Mouse (Mus musculus): Measurements from ENCODE around the gene Whrn. TPM values are rescaled to one million over a fixed set of nuclear protein-coding genes. Genes with fewer than 3 reads are reported as not detected.

The Whrn gene
- polyA plus RNA-seq, 1 experiment from 2014 or later: 4.7 TPM

DNA sequence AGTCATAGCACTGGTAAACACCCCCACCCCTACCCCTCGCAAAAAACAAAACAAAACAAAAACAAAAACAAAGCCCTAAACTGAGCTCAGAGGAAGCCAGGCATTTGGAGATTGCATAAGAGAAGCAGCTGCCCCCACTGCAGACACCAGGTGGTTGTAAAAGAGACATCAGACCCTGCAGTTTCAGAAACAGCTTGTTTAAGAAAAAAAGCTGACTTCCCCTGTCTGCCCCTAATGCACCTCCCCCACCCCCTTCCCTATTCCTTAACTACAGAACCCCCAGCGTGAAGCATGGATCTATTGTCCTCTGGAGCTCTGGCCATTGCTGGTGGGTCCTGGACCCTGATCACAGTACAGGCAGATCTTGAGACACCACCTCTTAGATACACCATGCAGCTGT, 21.4 kb downstream of the Whrn start:
- H3K27me3 ChIP-seq (ENCODE audit: control insufficient read depth, insufficient read depth, low read length): no peaks in the 10 kb centered on the region
- H3K4me1 ChIP-seq (ENCODE audit: control insufficient read depth, insufficient read depth, low read length): peaks cover 8% of the 10 kb centered on the region; the same call in 1 of the 2 replicates
- no peak overlapping the region for H3K4me2 ChIP-seq
- ATAC-seq (replicated peaks; ENCODE audit: insufficient number of reproducible peaks, low FRiP score, low TSS enrichment): no peak
- H3K27ac ChIP-seq (ENCODE audit: low read depth, low read length): no peak overlapping the region
- no peaks in the 10 kb centered on the region for H3K9me3 ChIP-seq (replicated peaks; ENCODE audit: control insufficient read depth, low read length)
- no peak overlapping the region for H3K9ac ChIP-seq (ENCODE audit: low read depth, low read length)
- H3K4me3 ChIP-seq (ENCODE audit: low read depth, low read length): no peak overlapping the region
- 30% methylated on average over 2 of the region's 2 CpGs for WGBS (ENCODE audit: insufficient replicate concordance)
- H3K36me3 ChIP-seq (ENCODE audit: control insufficient read depth, insufficient read depth, low read length): no peaks in the 10 kb centered on the region

GRCm38 (mm10) chr4:63467338-63467737, 28.5 kb downstream of the Whrn start:
- H3K27ac ChIP-seq (ENCODE audit: low read depth, low read length): peak overlapping the region; percentile 24; the same call in 1 of the 2 replicates
- 0 out of 2 replicates have a peak overlapping the region, but pooled peaks have one; percentile 25 for H3K9ac ChIP-seq (ENCODE audit: low read depth, low read length)
- 0 out of 2 replicates have a peak, but pooled peaks cover 3% of the 10 kb centered on the region for H3K9me3 ChIP-seq (replicated peaks; ENCODE audit: control insufficient read depth, low read length)
- peak; percentile 67 for ATAC-seq (replicated peaks; ENCODE audit: insufficient number of reproducible peaks, low FRiP score, low TSS enrichment)
- H3K4me2 ChIP-seq: peak overlapping the region; percentile 36
- no peaks in the 10 kb centered on the region for H3K27me3 ChIP-seq (ENCODE audit: control insufficient read depth, insufficient read depth, low read length)
- H3K36me3 ChIP-seq (ENCODE audit: control insufficient read depth, insufficient read depth, low read length): no peaks in the 10 kb centered on the region
- H3K4me1 ChIP-seq (ENCODE audit: control insufficient read depth, insufficient read depth, low read length): peaks cover 18% of the 10 kb centered on the region
- no peak overlapping the region for H3K4me3 ChIP-seq (ENCODE audit: low read depth, low read length)
- 22% methylated on average over 7 of the region's 10 CpGs for WGBS (ENCODE audit: insufficient replicate concordance)

DNA sequence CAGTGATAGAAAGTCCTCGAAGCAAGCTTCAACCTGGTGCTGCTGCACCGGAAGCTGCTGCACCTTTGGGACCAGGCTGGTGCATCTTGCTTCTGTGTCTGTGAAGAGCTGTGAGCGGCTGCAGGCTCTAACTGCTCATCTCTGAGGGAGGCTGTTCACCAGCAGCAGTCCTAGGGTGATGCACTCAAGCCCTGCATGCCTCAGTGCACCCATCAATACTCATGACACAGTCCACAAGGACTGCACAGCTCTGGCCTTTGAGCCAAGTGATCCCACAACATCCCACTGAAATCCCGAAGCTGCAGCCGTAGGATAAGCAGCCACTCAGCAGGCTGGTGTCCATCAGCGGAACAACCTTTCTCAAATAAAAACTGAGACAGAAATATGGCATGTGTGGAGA, 29.6 kb downstream of the Whrn start:
- Histone ChIP-seq H3K4me3 (ENCODE audit: low read depth, low read length) (no peak overlapping the region), H3K27ac (ENCODE audit: low read depth, low read length) (no peak overlapping the region), H3K4me1 (ENCODE audit: control insufficient read depth, insufficient read depth, low read length) (peaks cover 18% of the 10 kb centered on the region), H3K4me2 (no peak overlapping the region), H3K36me3 (ENCODE audit: control insufficient read depth, insufficient read depth, low read length) (no peaks in the 10 kb centered on the region), H3K9me3 (replicated peaks; ENCODE audit: control insufficient read depth, low read length) (0 out of 2 replicates have a peak, but pooled peaks cover 3% of the 10 kb centered on the region), H3K27me3 (ENCODE audit: control insufficient read depth, insufficient read depth, low read length) (no peaks in the 10 kb centered on the region), H3K9ac (ENCODE audit: low read depth, low read length) (no peak overlapping the region)
- no peak for ATAC-seq (replicated peaks; ENCODE audit: insufficient number of reproducible peaks, low FRiP score, low TSS enrichment)
- 72% methylated on average over 6 of the region's 6 CpGs for WGBS (ENCODE audit: insufficient replicate concordance)

GRCm38 (mm10) chr4:63460876-63461525, 34.8 kb downstream of the Whrn start:
- Histone ChIP-seq H3K9me3 (replicated peaks; ENCODE audit: control insufficient read depth, low read length) (no peaks in the 10 kb centered on the region), H3K36me3 (ENCODE audit: control insufficient read depth, insufficient read depth, low read length) (no peaks in the 10 kb centered on the region), H3K27me3 (ENCODE audit: control insufficient read depth, insufficient read depth, low read length) (no peaks in the 10 kb centered on the region), H3K9ac (ENCODE audit: low read depth, low read length) (no peak overlapping the region), H3K4me1 (ENCODE audit: control insufficient read depth, insufficient read depth, low read length) (peaks cover 7% of the 10 kb centered on the region), H3K4me3 (ENCODE audit: low read depth, low read length) (no peak overlapping the region), H3K4me2 (no peak overlapping the region), H3K27ac (ENCODE audit: low read depth, low read length) (no peak overlapping the region)
- WGBS (ENCODE audit: insufficient replicate concordance): 83% methylated on average over 7 of the region's 7 CpGs
- ATAC-seq (replicated peaks; ENCODE audit: insufficient number of reproducible peaks, low FRiP score, low TSS enrichment): no peak

GRCm38 (mm10) chr4:63459141-63459789, 36.5 kb downstream of the Whrn start:
- Histone ChIP-seq H3K9me3 (replicated peaks; ENCODE audit: control insufficient read depth, low read length) (no peaks in the 10 kb centered on the region), H3K4me2 (peak overlapping the region; percentile 5; the same call in 1 of the 2 replicates), H3K27ac (ENCODE audit: low read depth, low read length) (no peak overlapping the region), H3K4me1 (ENCODE audit: control insufficient read depth, insufficient read depth, low read length) (peaks cover 7% of the 10 kb centered on the region), H3K36me3 (ENCODE audit: control insufficient read depth, insufficient read depth, low read length) (no peaks in the 10 kb centered on the region), H3K9ac (ENCODE audit: low read depth, low read length) (no peak overlapping the region; the same call in 1 of the 2 replicates), H3K27me3 (ENCODE audit: control insufficient read depth, insufficient read depth, low read length) (no peaks in the 10 kb centered on the region), H3K4me3 (ENCODE audit: low read depth, low read length) (no peak overlapping the region)
- 32% methylated on average over 16 of the region's 16 CpGs for WGBS (ENCODE audit: insufficient replicate concordance)
- ATAC-seq (replicated peaks; ENCODE audit: insufficient number of reproducible peaks, low FRiP score, low TSS enrichment): no peak

- H3K9me3 ChIP-seq (replicated peaks; ENCODE audit: control insufficient read depth, low read length): no peaks in the 10 kb centered on the region
- H3K27ac ChIP-seq (ENCODE audit: low read depth, low read length): no peak overlapping the region
- WGBS (ENCODE audit: insufficient replicate concordance): 58% methylated on average over 5 of the region's 5 CpGs
- H3K9ac ChIP-seq (ENCODE audit: low read depth, low read length): no peak overlapping the region
- H3K36me3 ChIP-seq (ENCODE audit: control insufficient read depth, insufficient read depth, low read length): no peaks in the 10 kb centered on the region
- peaks cover 12% of the 10 kb centered on the region for H3K4me1 ChIP-seq (ENCODE audit: control insufficient read depth, insufficient read depth, low read length)
- no peak for ATAC-seq (replicated peaks; ENCODE audit: insufficient number of reproducible peaks, low FRiP score, low TSS enrichment)
- H3K27me3 ChIP-seq (ENCODE audit: control insufficient read depth, insufficient read depth, low read length): no peaks in the 10 kb centered on the region
- H3K4me3 ChIP-seq (ENCODE audit: low read depth, low read length): no peak overlapping the region
- H3K4me2 ChIP-seq: no peak overlapping the region
Observed at GRCm38 (mm10) chr4:63456547-63456946, 39.2 kb downstream of the Whrn start.

DNA sequence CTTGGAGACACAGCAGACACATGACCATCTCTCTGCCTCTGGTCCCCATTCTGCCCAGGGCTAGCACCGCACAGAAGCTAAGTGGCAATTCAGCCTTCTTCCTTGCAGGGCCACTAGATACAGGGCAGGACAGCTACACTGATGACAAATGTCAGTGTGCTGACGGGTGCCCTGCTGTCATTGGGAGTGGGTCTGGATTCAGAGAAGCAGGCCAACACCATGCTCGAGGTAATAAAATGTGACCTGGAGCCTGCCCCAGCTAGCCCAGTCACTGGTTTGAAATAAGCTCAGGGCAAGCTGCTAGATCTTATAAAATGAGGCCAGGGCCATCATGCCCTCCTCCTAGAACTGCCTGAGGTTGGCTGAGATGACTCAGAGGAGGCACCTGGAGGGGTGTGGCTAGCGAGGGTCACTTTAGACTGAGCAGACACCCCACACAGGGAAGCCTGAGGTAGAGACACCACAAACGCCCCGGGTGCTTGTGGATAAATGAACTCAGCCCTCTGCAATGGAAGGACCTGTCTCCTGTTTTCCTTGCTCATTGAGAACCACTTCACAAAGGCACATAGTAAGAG, 41.8 kb downstream of the Whrn start:
- H3K4me1 ChIP-seq (ENCODE audit: control insufficient read depth, insufficient read depth, low read length): peaks cover 6% of the 10 kb centered on the region
- 0 out of 2 replicates have a peak, but pooled peaks cover 3% of the 10 kb centered on the region for H3K9me3 ChIP-seq (replicated peaks; ENCODE audit: control insufficient read depth, low read length)
- H3K36me3 ChIP-seq (ENCODE audit: control insufficient read depth, insufficient read depth, low read length): no peaks in the 10 kb centered on the region
- H3K27me3 ChIP-seq (ENCODE audit: control insufficient read depth, insufficient read depth, low read length): no peaks in the 10 kb centered on the region
- H3K27ac ChIP-seq (ENCODE audit: low read depth, low read length): no peak overlapping the region
- no peak overlapping the region for H3K4me3 ChIP-seq (ENCODE audit: low read depth, low read length)
- H3K4me2 ChIP-seq: no peak overlapping the region
- no peak for ATAC-seq (replicated peaks; ENCODE audit: insufficient number of reproducible peaks, low FRiP score, low TSS enrichment)
- WGBS (ENCODE audit: insufficient replicate concordance): 70% methylated on average over 6 of the region's 6 CpGs
- H3K9ac ChIP-seq (ENCODE audit: low read depth, low read length): no peak overlapping the region

DNA sequence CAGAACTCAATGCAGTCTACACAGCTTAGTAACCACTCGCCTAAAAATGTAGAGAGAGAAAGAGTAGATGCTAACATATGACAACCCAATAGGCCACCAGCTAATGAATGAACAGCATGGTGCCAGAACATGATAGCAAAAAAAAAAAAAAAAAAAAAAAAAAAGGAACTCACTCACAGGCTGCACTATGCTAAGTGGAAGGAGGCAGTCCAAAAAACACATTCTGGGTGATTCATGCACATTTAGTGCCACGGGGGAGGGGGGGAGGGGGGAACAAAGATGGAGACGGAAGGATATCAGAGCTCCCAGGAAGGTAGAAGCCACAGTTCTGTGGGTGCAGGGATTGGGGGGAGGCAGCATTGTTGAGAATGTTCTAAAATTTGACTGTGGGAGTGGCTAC, 43.2 kb downstream of the Whrn start:
- Histone ChIP-seq H3K36me3 (ENCODE audit: control insufficient read depth, insufficient read depth, low read length) (no peaks in the 10 kb centered on the region), H3K9me3 (replicated peaks; ENCODE audit: control insufficient read depth, low read length) (0 out of 2 replicates have a peak, but pooled peaks cover 3% of the 10 kb centered on the region), H3K4me1 (ENCODE audit: control insufficient read depth, insufficient read depth, low read length) (peaks cover 5% of the 10 kb centered on the region; the same call in 1 of the 2 replicates), H3K4me2 (no peak overlapping the region), H3K9ac (ENCODE audit: low read depth, low read length) (no peak overlapping the region), H3K27ac (ENCODE audit: low read depth, low read length) (no peak overlapping the region), H3K4me3 (ENCODE audit: low read depth, low read length) (no peak overlapping the region), H3K27me3 (ENCODE audit: control insufficient read depth, insufficient read depth, low read length) (no peaks in the 10 kb centered on the region)
- no peak for ATAC-seq (replicated peaks; ENCODE audit: insufficient number of reproducible peaks, low FRiP score, low TSS enrichment)
- WGBS (ENCODE audit: insufficient replicate concordance): 69% methylated on average over 3 of the region's 3 CpGs

Measured in heart, embryonic 11.5 days (tissue).